Mouse (Mus musculus) T-helper 1 cell (primary cell): ENCODE data around the gene Helz2.

Experiments
- in situ Hi-C: fragments of 300-600 bp; cut with MboI, MseI; formaldehyde crosslinking; loops from one replicate; pipeline ENCODE4 v1.15.1; 2025; ENCODE audit warnings: high pct_unique_total_duplicates

Gene Helz2

DNA sequence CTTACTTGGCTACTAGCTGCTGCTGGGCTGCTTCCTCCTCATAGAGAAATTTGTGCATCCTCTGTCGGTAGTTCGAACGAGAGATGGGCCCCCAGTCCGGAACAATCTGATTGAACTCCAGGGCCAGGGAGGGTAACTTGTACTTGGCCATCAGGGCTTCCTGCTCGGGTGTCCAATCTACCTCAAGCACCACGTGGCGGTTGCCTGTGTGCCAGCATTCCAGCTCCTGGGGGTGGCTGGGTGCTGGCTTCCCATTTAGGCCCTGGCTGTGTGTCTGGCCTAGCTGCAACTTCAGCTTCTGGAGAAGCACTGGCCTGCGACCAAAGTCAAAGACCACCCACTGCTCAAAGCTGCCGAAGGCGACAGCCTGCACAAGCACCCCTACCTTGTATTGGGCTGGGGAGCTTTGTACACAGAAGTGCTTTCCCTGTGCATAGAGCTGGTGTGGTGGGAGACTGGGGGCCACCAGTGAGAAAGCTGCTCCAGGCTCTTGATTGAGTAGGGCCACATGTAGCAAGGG, 3.7 kb downstream of the Helz2 start:
- in situ Hi-C loops = no loop called here

DNA sequence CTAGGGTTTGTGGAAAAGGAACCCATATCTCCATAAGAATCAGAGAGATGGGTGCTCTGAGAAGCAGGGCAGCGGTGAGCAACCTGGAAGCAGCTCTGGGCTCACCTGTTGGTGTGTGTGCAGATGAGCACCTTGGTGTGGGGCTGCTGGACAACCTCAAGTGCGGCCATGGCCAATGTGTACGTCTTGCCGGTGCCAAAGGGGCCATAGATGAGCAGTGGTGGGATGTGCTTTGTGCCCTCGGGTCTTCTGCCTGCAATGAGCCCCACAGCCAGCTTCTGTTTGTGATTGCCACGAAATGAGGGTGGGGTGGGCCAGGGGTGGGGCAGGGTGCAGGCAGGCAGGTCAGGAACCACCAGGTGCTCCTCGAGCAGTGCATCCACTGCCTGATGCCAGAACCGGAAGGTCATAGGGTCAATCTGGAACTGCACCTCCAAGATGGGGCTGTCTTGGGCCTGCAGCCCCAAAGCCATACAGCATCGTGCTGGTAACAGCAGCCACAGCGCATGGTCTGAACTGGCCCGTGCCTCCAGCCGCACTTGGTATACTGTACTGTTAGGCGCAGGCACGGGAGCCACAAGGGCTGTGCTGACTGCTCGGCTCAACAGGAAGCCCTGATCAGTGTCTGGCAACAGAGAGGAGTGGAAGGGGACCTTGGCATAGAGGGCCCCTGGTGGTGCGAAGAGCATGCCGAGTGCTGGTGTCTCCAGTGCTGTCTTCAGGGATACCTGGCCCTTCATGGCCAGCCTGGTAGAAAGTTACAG, 4.4 kb downstream of the Helz2 start:
- in situ Hi-C loops = no loop called here

DNA sequence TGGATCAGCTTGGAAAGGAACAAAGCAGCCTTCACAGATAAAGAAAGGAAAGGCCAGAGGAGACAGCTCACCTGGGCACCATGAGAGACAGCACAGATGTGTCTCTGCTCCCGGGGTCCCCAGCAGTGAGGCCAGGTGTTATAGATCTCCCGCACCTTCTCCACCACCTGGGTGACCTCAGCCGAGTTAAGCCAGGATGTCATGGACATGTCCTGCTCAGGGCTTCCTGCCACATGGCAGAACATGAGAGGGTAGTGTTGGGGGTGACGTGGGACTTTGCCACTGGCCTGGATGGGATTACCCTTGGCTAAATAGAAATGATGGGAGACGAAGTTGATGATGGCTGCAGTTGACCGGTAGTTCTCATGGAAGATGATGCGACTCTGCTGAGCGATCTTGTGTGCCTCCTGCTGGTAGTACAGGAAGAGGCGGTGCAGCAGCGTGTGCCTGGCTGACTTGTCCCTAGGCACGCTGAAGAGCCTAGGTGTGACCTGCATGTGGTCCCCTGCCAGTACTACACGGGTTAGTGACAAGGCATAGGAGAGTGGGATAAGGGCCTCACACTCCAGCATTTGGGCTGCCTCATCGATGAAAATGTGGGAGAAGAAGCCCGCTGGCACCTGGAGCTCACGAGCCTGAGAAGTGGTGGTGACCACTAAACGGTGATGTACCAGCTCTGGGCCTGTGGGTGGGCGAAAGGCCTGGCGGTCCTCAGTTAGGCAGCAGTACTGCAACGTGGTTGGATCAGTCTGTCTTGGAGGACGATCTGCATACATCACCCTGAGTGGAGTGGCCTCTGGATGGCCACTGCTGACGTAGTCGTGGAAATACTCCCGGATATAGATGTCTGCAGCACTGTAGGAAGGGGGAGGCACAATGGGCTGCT, 5.9 kb downstream of the Helz2 start:
- in situ Hi-C loops = no loop called here

DNA sequence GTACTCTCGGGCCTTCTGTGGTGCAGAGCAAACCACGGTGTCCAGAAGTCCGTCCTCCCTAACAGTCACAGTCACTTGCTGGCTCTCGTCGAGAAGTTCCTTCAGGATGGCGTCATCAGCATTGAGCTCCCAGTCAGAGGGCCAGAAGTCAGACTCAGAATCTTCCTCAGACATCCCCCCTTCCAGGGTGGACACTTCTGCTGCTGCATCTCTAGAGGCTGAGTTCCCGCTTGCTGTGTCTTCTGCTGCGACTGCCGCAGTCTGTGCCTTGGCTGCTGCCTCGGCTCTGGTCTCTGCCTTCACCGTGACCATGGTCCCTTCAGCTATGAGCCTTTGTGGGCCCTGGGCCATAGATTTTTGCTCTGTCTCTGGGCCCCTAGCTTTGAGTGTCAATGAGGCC, 7.1 kb downstream of the Helz2 start:
- in situ Hi-C loops = no loop called here

GRCm38 (mm10) chr2:181233443-181233842, 8.4 kb downstream of the Helz2 start:
- in situ Hi-C loops = no loop called here

- in situ Hi-C loops = no loop called here
Measured at GRCm38 (mm10) chr2:181231171-181231570, 10.7 kb downstream of the Helz2 start.

- in situ Hi-C loops = no loop called here
Measured at GRCm38 (mm10) chr2:181228335-181228734, 13.5 kb downstream of the Helz2 start.

GRCm38 (mm10) chr2:181227122-181227521, 14.7 kb downstream of the Helz2 start:
- in situ Hi-C loops = no loop called here

DNA sequence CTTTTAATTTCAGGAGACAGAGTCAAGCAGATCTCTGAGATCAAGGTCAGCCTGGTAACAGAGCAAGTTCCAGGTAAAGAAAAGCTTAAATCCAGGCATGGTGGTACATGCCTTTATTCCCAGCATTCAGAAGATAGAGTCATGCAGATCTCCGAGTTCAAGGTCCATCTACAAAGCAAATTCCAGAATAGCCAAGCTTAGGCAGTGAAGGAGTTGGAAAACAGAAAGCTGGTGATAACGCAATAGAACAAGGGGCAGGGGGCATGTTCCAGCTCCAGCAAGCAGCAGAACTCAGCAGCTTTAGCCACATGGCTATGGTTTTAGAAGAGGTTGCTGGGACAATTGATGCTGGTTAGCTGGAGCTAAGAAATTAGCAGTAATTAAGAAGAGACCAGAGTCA, 16.8 kb downstream of the Helz2 start:
- in situ Hi-C loops = no loop called here

DNA sequence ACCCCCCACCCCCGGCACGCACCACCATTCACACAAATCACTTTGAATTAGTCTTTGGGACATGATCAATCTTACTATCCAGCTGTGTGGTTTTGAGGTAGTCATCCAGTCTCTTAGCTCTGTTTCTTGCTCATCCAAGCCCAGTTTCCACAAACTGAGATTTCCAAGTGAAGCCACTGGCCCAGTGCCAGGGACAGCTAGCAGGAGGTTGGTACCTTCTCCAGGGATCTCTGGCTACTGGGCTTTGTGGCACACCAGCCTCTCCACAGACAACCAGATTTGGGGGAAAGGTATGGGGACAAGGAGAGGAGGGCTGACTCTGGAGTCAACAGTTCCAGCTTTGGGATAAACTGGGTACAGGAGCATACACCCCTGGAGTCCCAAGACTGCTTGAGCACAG, 21.5 kb downstream of the Helz2 start:
- in situ Hi-C loops = no loop called here

GRCm38 (mm10) chr2:181219538-181220216, 22.1 kb downstream of the Helz2 start, which contains the start of gene Fndc11:
Gene Fndc11 (plus strand): TSS chr2:181220013.
- in situ Hi-C loops = no loop called here

- in situ Hi-C loops = no loop called here
Measured at GRCm38 (mm10) chr2:181218881-181219485, 22.8 kb downstream of the Helz2 start.

- in situ Hi-C loops = no loop called here
Measured at GRCm38 (mm10) chr2:181216037-181216436, 25.8 kb downstream of the Helz2 start.

- in situ Hi-C loops = no loop called here
Measured at GRCm38 (mm10) chr2:181213021-181213445, 28.8 kb downstream of the Helz2 start, which contains the start of gene Srms. Gene Srms (minus strand): TSS chr2:181213185.

DNA sequence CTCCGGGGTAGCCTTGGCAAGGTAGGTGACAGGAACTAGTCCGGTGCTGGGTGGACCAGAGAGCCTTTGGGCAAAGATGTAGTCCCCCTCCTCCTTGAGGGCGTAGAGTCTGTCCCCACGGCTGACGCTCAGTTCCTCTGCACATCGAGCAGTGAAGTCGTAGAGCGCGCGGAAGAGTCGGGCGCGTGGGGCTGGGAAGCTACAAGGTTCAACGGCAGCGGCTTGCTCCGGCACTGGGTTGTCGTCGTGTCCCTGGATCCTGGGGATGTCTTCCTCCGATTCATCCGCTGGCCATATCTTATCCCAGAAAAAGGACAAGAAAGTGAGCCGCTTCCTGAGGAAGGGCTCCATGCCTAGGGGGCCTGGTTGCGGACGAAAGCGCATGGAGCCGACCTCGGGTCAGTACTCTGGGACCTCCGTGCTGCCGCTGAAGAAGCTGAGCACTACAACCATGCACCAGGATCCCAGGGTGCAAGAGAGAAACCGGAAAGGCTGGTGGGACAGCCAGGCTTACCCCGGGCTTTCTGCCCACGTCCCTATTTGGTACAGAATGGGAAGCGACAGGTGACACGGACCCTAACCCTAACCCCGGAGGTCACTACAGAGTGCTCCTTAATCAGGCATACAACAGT, 29.3 kb downstream of the Helz2 start:
- in situ Hi-C loops = no loop called here

DNA sequence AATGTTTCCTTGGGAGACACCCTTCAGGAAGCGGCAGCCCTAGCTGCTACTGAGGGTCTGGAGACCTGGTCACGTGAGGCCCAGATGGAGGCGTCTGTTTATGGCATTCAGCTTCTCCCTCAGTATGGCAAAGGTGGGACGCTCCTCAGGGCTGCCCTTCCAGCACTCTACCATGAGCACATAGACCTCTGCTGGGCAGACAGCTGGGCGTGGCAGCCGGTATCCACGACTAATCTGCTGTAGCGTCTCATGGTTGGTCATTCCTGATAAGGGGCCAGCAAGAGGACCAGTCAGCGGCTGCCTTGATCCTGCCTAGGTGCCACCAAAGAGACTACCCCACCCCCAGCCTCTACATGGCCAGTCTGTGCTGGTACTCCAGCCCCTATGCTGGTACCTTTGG, 35.7 kb downstream of the Helz2 start:
- in situ Hi-C loops = no loop called here

DNA sequence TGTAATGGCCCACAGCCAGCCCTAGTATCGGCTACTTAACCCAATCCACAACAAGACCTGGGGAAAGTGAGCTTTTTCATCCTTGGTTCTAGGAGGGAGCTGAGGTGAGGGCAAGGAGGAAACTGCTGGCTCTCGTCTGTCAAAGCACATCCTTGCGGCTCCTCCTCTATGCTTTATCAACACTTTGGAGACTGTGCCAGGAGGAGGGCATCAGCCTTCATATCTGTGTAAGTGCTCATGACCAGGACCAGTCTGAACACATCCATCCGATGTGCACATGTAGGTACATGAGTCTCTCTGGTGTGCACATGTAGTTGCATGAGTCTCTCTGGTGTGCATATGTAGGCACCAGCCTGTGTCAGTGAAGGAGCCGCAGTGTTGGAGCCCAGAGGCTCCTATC, 36.1 kb downstream of the Helz2 start:
- in situ Hi-C loops = no loop called here

- in situ Hi-C loops = no loop called here
Measured at GRCm38 (mm10) chr2:181202886-181203285, 38.9 kb downstream of the Helz2 start.

- in situ Hi-C loops = no loop called here
Measured at GRCm38 (mm10) chr2:181202422-181202821, 39.4 kb downstream of the Helz2 start, which contains the start of gene Ptk6. Gene Ptk6 (minus strand): TSS chr2:181202789.

- in situ Hi-C loops = no loop called here
Measured at GRCm38 (mm10) chr2:181201606-181202005, 40.2 kb downstream of the Helz2 start.
